Mouse (Mus musculus) limb, embryonic 14.5 days (tissue): ENCODE measurements around the gene Zic3. TPM values are rescaled to one million over a fixed set of nuclear protein-coding genes. Genes with fewer than 3 reads are reported as not detected.
A peak's percentile ranks its signal among the peaks of the same experiment; 100 is the strongest.

Source experiments
- ATAC-seq: fragments of 200-750 bp; cut with Nextera tagmentation; 2 replicates; pipeline ENCODE4 v1.8.0; 2017; ENCODE audit warnings: low read depth, moderate number of reproducible peaks, moderate TSS enrichment; ENCODE audit not compliant: low FRiP score
- DNase-seq: peaks from one replicate; pipeline ENCODE4 v3.0.0-alpha.2; 2015; ENCODE audit warnings: low spot score
- H3K27ac ChIP-seq: fragments of 300-500 bp; sonication (generic); replicated peaks from 2 replicates; pipeline ENCODE4 v1.5.1; 2014; ENCODE audit warnings: low read depth, mild to moderate bottlenecking, low read length, moderate library complexity, mixed read lengths
- H3K27me3 ChIP-seq: fragments of 300-500 bp; sonication (generic); 2 replicates; pipeline ENCODE4 v1.6.1; 2014; ENCODE audit warnings: low read length, mixed read lengths; ENCODE audit not compliant: control insufficient read depth, insufficient read depth
- H3K36me3 ChIP-seq: fragments of 300-500 bp; sonication (generic); 2 replicates; pipeline ENCODE4 v1.6.1; 2014; ENCODE audit warnings: mild to moderate bottlenecking, low read length, moderate library complexity, mixed read lengths; ENCODE audit not compliant: control insufficient read depth, insufficient read depth
- H3K4me1 ChIP-seq: fragments of 300-500 bp; sonication (generic); 2 replicates; pipeline ENCODE4 v1.6.1; 2014; ENCODE audit warnings: antibody characterized with exemption, low read length, mixed read lengths; ENCODE audit not compliant: control insufficient read depth, insufficient read depth
- H3K4me2 ChIP-seq: fragments of 300-500 bp; sonication (generic); replicated peaks from 2 replicates; pipeline ENCODE4 v1.6.1; 2014; ENCODE audit warnings: low read depth, mild to moderate bottlenecking, low read length, moderate library complexity; ENCODE audit not compliant: severe bottlenecking
- H3K4me3 ChIP-seq: fragments of 300-500 bp; sonication (generic); replicated peaks from 2 replicates; pipeline ENCODE4 v1.5.1; 2014; ENCODE audit warnings: low read length
- H3K9ac ChIP-seq: fragments of 300-500 bp; sonication (generic); 2 replicates; pipeline ENCODE4 v1.6.1; 2014; ENCODE audit warnings: mild to moderate bottlenecking, low read depth, low read length, moderate library complexity; ENCODE audit not compliant: severe bottlenecking
- H3K9me3 ChIP-seq: fragments of 300-500 bp; sonication (generic); 2 replicates; pipeline ENCODE4 v1.6.1; 2016; ENCODE audit warnings: low read length; ENCODE audit not compliant: control insufficient read depth
- POLR2A ChIP-seq: fragments of 200-500 bp; IDR thresholded peaks from 2 replicates; pipeline ENCODE4 v1.8.0; 2012; ENCODE audit warnings: inconsistent platforms, mild to moderate bottlenecking, moderate library complexity, borderline replicate concordance; ENCODE audit not compliant: insufficient read depth, insufficient read length; ENCODE audit errors: extremely low read depth
- WGBS: fragments of 180-500 bp; shearing (Covaris S2); extraction: QIAGEN DNeasy Blood & Tissue Kit; methylation state at CpG from one replicate; pipeline ENCODE4 v1.1.7; 2014; 5-methylcytosine and 5-hydroxymethylcytosine counted together
- polyA plus RNA-seq, 2 experiments: library from polyadenylated mRNA; depleted of rRNA in 1 of 2; stranded (reverse) in 1 of 2; unstranded in 1 of 2; fragments of >200 nt; fragmentation: Nextera tagmentation in 1 of 2; extraction: Ambion mirVana in 1 of 2; gene quantifications; 2 replicates each; pipeline versions ENCODE4 v1.2.1 to v1.2.3; 2012 to 2014

The Zic3 gene
- polyA plus RNA-seq, 2 experiments, result 5.8 to 6.8 TPM

DNA sequence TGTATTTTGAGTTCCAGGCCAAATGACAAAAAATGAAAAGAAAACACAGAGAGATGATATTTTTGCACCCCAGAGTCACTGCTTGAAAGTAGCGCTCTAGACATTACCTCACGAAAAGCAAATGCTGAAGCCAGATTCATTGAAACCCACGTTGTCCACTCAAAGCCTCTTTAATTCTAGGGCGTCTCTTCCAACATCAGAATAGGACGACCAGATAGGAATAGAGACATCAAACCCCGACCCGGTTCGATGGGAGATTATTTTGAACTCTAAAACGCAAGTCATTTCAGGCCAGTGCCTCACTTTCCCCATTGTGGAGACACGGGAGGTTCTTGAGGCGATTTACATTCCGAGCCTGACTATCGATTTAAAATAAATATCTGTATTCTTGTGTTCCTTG is 7.7 kb upstream of the Zic3 start:
- Histone ChIP-seq H3K4me3 (no peak overlapping the region), H3K27me3 (peaks cover 37% of the 10 kb centered on the region), H3K27ac (no peak overlapping the region), H3K9ac (no peak overlapping the region), H3K36me3 (no peaks in the 10 kb centered on the region), H3K4me1 (no peaks in the 10 kb centered on the region), H3K4me2 (no peak overlapping the region), H3K9me3 (no peaks in the 10 kb centered on the region)
- TF ChIP-seq POLR2A, result no peak
- ATAC-seq (no peak), DNase-seq (no peak)
- 27% methylated on average over 13 of the region's 13 CpGs for WGBS

DNA sequence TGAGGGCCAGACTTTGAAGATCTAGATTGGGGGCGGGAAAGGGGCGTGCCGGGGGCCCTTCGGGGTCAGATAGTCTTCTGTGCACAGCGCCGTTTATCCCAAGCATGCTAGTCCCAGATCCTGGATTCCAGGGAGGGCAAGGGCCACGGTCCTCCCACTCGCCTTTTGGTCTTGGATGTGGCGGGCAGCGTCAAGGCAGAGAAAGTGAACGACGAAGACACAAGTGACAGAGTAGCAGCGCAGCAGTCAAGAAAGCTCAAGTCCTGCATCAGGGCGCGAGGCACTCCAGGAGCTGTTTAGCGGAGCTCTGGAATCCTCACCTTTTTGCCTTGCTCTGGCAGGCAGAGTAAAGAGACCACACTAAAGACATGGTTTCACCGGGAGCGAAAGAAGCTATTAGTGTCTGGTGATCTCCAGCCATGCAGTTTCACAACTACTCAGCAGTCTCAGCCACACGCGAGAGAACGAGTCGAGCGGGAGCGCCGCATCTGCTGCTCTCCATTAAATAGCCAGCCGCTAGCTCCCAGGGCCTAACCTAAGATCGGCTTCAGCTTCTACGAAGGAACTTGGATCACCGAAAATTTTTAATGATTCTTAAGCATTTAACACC is 7.1 kb upstream of the Zic3 start:
- no peaks in the 10 kb centered on the region for H3K9me3 ChIP-seq
- ATAC-seq (no peak), DNase-seq (peak; percentile 2)
- no peaks in the 10 kb centered on the region for H3K36me3 ChIP-seq
- H3K27me3 ChIP-seq, result peaks cover 37% of the 10 kb centered on the region
- no peak overlapping the region for H3K9ac ChIP-seq
- peak overlapping the region; percentile 10; the same call in 1 of the 2 replicates for H3K4me3 ChIP-seq
- WGBS, result 27% methylated on average over 29 of the region's 29 CpGs
- H3K4me2 ChIP-seq, result peak overlapping the region; percentile 30
- no peak overlapping the region for H3K27ac ChIP-seq
- TF ChIP-seq POLR2A, result no peak
- H3K4me1 ChIP-seq, result no peaks in the 10 kb centered on the region

DNA sequence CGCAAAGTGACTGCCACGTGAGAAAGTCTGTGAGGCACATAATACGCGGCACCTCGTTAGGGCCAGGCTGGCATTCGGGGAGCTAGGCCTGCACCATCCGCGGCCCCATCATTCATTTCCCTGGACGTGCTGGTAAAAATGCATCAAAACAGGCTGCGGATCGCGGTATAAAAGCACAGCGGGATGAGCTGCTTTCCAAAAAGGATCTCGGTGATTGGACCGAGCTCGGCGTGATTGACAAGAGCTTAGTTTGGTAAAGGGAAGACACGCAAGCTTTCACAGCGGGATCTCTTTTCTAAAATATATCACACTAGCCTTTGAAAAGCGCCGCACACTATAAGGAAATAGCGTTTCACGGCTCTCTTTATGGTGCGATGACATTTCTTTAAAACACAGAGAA is 3.8 kb upstream of the Zic3 start:
- ATAC-seq, result no peak
- peak overlapping the region; percentile 45 for H3K4me2 ChIP-seq
- no peak for TF ChIP-seq POLR2A
- H3K9me3 ChIP-seq, result no peaks in the 10 kb centered on the region
- H3K27me3 ChIP-seq, result peaks cover 37% of the 10 kb centered on the region
- H3K36me3 ChIP-seq, result no peaks in the 10 kb centered on the region
- no peak overlapping the region for H3K27ac ChIP-seq
- DNase-seq, result no peak
- no peak overlapping the region for H3K9ac ChIP-seq
- WGBS, result 19% methylated on average over 24 of the region's 24 CpGs
- H3K4me1 ChIP-seq, result no peaks in the 10 kb centered on the region
- 0 out of 2 replicates have a peak overlapping the region, but pooled peaks have one; percentile 28 for H3K4me3 ChIP-seq

DNA sequence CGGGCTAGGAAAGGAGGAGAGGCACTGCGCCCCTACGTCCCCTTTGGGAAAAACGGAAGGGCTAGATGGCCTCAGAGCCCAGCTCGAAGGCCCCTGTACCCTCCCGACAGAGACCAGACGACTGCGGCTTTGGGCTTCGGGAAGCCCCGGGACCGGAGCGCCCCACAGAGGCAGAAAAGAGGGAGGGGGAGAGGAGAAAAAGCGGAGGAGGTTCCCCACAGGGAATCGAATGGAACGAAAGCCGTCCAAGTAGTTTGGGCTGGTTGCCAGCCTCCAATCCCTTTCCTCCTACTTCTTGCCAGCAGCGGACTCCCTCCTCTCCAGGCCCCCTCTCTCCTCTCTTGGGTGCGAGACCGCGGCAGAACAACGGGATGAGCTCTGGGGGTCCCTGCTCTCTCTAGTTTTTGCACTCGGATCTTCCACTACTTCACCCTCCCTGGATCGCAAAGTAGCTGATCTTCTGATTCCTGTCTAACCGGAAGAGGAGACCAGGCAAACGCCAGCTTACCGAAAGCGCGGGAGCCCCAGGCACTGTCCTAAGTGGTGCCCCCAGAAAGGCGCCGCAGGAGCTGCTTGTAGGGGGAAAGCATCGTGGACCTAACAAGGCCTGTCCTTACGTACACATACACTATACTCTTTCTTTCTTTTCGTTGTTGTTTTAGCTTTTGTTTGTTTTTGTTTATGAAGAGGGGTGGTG is 3.1 kb upstream of the Zic3 start:
- DNase-seq, result peak; percentile 52
- Histone ChIP-seq H3K9ac (0 out of 2 replicates have a peak overlapping the region, but pooled peaks have one; percentile 7), H3K27me3 (peaks cover 31% of the 10 kb centered on the region), H3K9me3 (no peaks in the 10 kb centered on the region), H3K4me2 (peak overlapping the region; percentile 45), H3K27ac (no peak overlapping the region), H3K4me1 (no peaks in the 10 kb centered on the region), H3K4me3 (peak overlapping the region; percentile 28), H3K36me3 (no peaks in the 10 kb centered on the region)
- no peak for TF ChIP-seq POLR2A
- 24% methylated on average over 28 of the region's 33 CpGs for WGBS
- ATAC-seq, result no peak

DNA sequence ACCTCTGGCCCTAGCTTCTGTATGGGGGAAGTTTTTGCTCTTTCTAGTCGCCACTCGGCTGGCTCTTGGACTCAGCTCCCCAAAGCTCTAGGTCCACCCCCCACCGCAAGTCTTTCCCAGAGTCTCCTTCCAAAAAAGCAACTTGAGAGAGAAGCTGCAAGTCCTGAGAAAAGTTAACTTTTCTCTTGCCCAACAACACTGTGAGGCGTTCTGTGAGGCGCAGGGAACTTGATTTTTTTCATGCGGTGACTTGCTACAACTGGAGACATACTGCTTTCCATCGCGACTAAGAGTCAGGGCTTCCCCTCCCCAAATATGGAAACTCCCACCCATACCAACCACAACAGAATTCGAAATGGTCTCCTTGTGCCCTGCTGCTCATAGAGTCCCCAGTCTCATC is 5.1 kb downstream of the Zic3 start:
- DNase-seq (no peak), ATAC-seq (no peak)
- Histone ChIP-seq H3K27me3 (peaks cover 30% of the 10 kb centered on the region), H3K4me3 (no peak overlapping the region), H3K36me3 (no peaks in the 10 kb centered on the region), H3K4me1 (no peaks in the 10 kb centered on the region), H3K9me3 (no peaks in the 10 kb centered on the region), H3K4me2 (0 out of 2 replicates have a peak overlapping the region, but pooled peaks have one; percentile 7), H3K9ac (no peak overlapping the region), H3K27ac (no peak overlapping the region)
- WGBS, result 27% methylated on average over 9 of the region's 9 CpGs
- no peak for TF ChIP-seq POLR2A

DNA sequence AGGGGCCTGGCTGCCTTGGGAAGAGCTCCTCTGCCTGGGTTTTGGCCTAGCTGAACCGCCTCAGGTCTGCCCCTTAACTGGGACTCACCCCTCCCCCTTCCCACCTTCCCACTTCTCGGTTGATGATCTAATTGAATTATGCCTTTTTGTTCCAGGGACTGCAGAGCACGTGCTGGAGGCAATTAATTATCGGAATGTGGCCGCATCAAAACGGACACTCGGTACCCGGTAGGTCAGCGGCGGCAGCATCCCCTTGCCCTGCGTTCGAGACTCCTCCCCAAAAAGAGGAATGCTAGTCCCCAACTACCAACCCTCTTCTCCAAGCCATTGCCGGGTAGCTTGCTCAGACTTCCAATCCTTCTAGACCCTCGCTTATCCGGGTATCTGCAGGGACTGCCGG is 5.6 kb downstream of the Zic3 start:
- no peaks in the 10 kb centered on the region for H3K36me3 ChIP-seq
- DNase-seq (no peak), ATAC-seq (no peak)
- H3K9ac ChIP-seq, result no peak overlapping the region
- no peaks in the 10 kb centered on the region for H3K4me1 ChIP-seq
- H3K27ac ChIP-seq, result no peak overlapping the region
- H3K9me3 ChIP-seq, result no peaks in the 10 kb centered on the region
- H3K4me3 ChIP-seq, result no peak overlapping the region
- peaks cover 30% of the 10 kb centered on the region for H3K27me3 ChIP-seq
- 13% methylated on average over 16 of the region's 16 CpGs for WGBS
- TF ChIP-seq POLR2A, result no peak
- H3K4me2 ChIP-seq, result no peak overlapping the region
